Mouse (Mus musculus) effector memory CD4-positive, alpha-beta T cell, adult 5 months (primary cell): ENCODE results near the gene Ier5. TPM values are rescaled to one million over a fixed set of nuclear protein-coding genes. Genes with fewer than 3 reads are reported as not detected.

Experiments used
- polyA plus RNA-seq: library from polyadenylated mRNA; unstranded; fragments of 100-300 nt; shearing (Covaris generic); gene quantifications from one replicate; pipeline ENCODE4 v1.2.1, GENCODE M21; 2017

The Ier5 gene
- 343 TPM for polyA plus RNA-seq

DNA sequence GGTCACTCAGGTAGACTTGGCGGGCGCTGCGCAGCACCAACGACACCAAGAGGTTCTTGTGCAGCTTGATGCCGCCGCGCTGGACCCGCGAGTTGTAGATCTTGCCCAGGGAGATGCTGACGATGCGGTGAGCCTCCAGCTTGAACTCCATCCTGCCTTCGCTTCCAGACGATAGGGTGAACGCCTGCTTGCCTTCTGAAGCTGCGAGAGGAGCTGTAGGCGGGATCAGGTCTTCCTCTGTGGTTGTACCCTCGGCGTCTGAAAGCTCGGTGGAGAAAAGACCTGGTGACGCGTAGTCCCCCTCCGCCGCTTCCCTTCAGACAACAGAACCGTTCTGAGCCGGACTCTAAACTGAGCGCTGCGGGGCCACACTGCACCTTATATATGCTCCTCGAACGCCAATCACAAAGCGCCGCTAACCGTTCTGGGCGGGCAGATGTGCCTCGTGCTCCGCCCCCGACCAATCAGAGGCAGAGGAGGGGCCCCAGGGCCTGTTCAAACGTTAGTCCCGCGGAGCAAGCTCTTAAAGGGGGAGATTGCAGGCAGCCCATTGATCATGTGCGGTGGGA is at the start of gene Ier5:
TSS of gene Ier5 (minus strand) at position 357 of the 569 bp plus-strand sequence.

GRCm38 (mm10) chr1:155146572-155146980 is 47.1 kb upstream of the Ier5 start, which contains the start of gene Mr1:
Gene Mr1 (minus strand): TSS chr1:155146814.

Other genes with a start within 250 kb of the Ier5 start
- 0.37 TPM for gene Cacna1e, start 215.1 kb downstream of the Ier5 start, polyA plus RNA-seq
- gene Mr1, start 47.2 kb upstream of the Ier5 start, polyA plus RNA-seq: 10.1 TPM
- 147 TPM for gene Stx6, start 59.1 kb upstream of the Ier5 start, polyA plus RNA-seq
- gene BC034090, start 144.8 kb upstream of the Ier5 start, polyA plus RNA-seq: 0.26 TPM